Mouse (Mus musculus): ENCODE measurements at regions not wholly inside any gene's neighbourhood (a gene's known extent, or its start where the extent isn't known, plus 50 kb on each side); places are given as distances from the start of the nearest gene placed in this dataset.
A peak's percentile ranks its signal among the peaks of the same experiment; 100 is the strongest.

- Histone ChIP-seq H3K4me2 (ENCODE audit: low read length) (no peak overlapping the region), H3K27me3 (replicated peaks; ENCODE audit: control insufficient read depth, insufficient read depth, low read length) (no peaks in the 10 kb centered on the region), H3K9ac (ENCODE audit: low read length) (no peak overlapping the region), H3K27ac (ENCODE audit: low read depth, low read length) (peak overlapping the region; percentile 35; the same call in 1 of the 2 replicates), H3K9me3 (replicated peaks; ENCODE audit: control insufficient read depth, low read length) (no peaks in the 10 kb centered on the region), H3K4me3 (ENCODE audit: low read depth, low read length) (no peak overlapping the region), H3K36me3 (ENCODE audit: control insufficient read depth, insufficient read depth, low read length) (no peaks in the 10 kb centered on the region), H3K4me1 (ENCODE audit: control insufficient read depth, insufficient read depth, low read length) (no peaks in the 10 kb centered on the region)
- ATAC-seq (peak; percentile 82), DNase-seq (ENCODE audit: low spot score) (peak; percentile 81)
- 66% methylated on average over 6 of the region's 6 CpGs for WGBS
Observed at GRCm38 (mm10) chr4:8421285-8421684, 182.4 kb upstream of the Car8 start.

DNA sequence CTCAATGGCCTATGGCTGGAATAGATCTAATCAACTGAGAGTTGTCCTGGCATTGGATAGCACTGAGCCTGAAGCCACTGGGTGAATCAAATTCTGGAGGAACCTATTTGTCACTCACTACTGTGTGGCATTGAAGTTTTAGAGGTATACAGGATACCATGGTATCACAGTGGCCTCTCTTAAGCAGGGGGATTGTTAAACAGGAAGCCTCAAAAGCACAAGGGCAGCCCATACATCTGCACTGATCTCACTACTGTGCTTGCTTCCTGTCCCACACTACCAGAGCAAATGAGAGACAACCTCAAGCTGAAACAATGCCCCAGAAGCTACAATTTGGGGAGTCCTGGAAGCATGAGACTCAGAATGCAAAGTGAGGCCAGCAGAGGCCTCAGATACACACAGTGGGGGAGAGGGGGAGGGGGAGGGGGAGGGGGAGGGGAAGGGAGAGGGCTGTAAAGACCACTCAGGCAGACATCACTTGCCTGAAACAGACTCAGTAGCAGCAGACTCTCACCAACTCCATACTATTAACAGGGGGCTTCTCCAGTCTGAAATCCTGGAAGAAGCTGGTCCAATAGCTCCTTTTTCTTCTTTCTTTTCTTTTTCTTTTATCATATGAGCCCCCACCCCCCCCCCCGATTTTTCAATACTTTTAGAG lies 179.7 kb upstream of the Car8 start:
- Histone ChIP-seq H3K9me3 (replicated peaks; ENCODE audit: control insufficient read depth, low read length) (no peaks in the 10 kb centered on the region), H3K27me3 (replicated peaks; ENCODE audit: control insufficient read depth, insufficient read depth, low read length) (no peaks in the 10 kb centered on the region), H3K9ac (ENCODE audit: low read length) (no peak overlapping the region), H3K4me2 (ENCODE audit: low read length) (no peak overlapping the region), H3K4me3 (ENCODE audit: low read depth, low read length) (no peak overlapping the region), H3K27ac (ENCODE audit: low read depth, low read length) (no peak overlapping the region), H3K4me1 (ENCODE audit: control insufficient read depth, insufficient read depth, low read length) (no peaks in the 10 kb centered on the region), H3K36me3 (ENCODE audit: control insufficient read depth, insufficient read depth, low read length) (no peaks in the 10 kb centered on the region)
- DNase-seq (ENCODE audit: low spot score) (no peak), ATAC-seq (no peak)
- 43% methylated on average over 1 of the region's 1 CpGs for WGBS

GRCm38 (mm10) chr4:8417821-8418220 lies 179.0 kb upstream of the Car8 start:
- 31% methylated on average over 5 of the region's 5 CpGs for WGBS

GRCm38 (mm10) chr4:8413307-8413706 lies 174.5 kb upstream of the Car8 start:
- Histone ChIP-seq H3K4me2 (ENCODE audit: low read length) (no peak overlapping the region), H3K36me3 (ENCODE audit: control insufficient read depth, insufficient read depth, low read length) (no peaks in the 10 kb centered on the region), H3K27me3 (replicated peaks; ENCODE audit: control insufficient read depth, insufficient read depth, low read length) (no peaks in the 10 kb centered on the region), H3K9ac (ENCODE audit: low read length) (no peak overlapping the region), H3K9me3 (replicated peaks; ENCODE audit: control insufficient read depth, low read length) (no peaks in the 10 kb centered on the region), H3K4me3 (ENCODE audit: low read depth, low read length) (no peak overlapping the region), H3K4me1 (ENCODE audit: control insufficient read depth, insufficient read depth, low read length) (no peaks in the 10 kb centered on the region), H3K27ac (ENCODE audit: low read depth, low read length) (no peak overlapping the region)
- DNase-seq (ENCODE audit: low spot score) (no peak), ATAC-seq (no peak)

More at GRCm38 (mm10) chr4:8417821-8418220, 179.0 kb upstream of the Car8 start:
- no peaks in the 10 kb centered on the region for H3K27me3 ChIP-seq (replicated peaks; ENCODE audit: control insufficient read depth, insufficient read depth, low read length)
- ATAC-seq (no peak), DNase-seq (ENCODE audit: low spot score) (no peak)
- H3K36me3 ChIP-seq (ENCODE audit: control insufficient read depth, insufficient read depth, low read length) = no peaks in the 10 kb centered on the region
- no peak overlapping the region for H3K4me2 ChIP-seq (ENCODE audit: low read length)
- no peak overlapping the region for H3K4me3 ChIP-seq (ENCODE audit: low read depth, low read length)
- H3K9me3 ChIP-seq (replicated peaks; ENCODE audit: control insufficient read depth, low read length) = no peaks in the 10 kb centered on the region
- no peaks in the 10 kb centered on the region for H3K4me1 ChIP-seq (ENCODE audit: control insufficient read depth, insufficient read depth, low read length)
- H3K9ac ChIP-seq (ENCODE audit: low read length) = no peak overlapping the region
- no peak overlapping the region for H3K27ac ChIP-seq (ENCODE audit: low read depth, low read length)

- Histone ChIP-seq H3K36me3 (ENCODE audit: control insufficient read depth, insufficient read depth, low read length) (no peaks in the 10 kb centered on the region), H3K4me1 (ENCODE audit: control insufficient read depth, insufficient read depth, low read length) (no peaks in the 10 kb centered on the region), H3K27me3 (replicated peaks; ENCODE audit: control insufficient read depth, insufficient read depth, low read length) (no peaks in the 10 kb centered on the region), H3K9me3 (replicated peaks; ENCODE audit: control insufficient read depth, low read length) (no peaks in the 10 kb centered on the region), H3K27ac (ENCODE audit: low read depth, low read length) (no peak overlapping the region), H3K4me3 (ENCODE audit: low read depth, low read length) (no peak overlapping the region), H3K4me2 (ENCODE audit: low read length) (no peak overlapping the region), H3K9ac (ENCODE audit: low read length) (no peak overlapping the region)
- WGBS = 81% methylated on average over 2 of the region's 2 CpGs
- DNase-seq (ENCODE audit: low spot score) = no peak
- no peak for ATAC-seq
Observed at GRCm38 (mm10) chr4:8400069-8400468, 161.2 kb upstream of the Car8 start.

- no peaks in the 10 kb centered on the region for H3K4me1 ChIP-seq (ENCODE audit: control insufficient read depth, insufficient read depth, low read length)
- H3K4me3 ChIP-seq (ENCODE audit: low read depth, low read length) = no peak overlapping the region
- no peaks in the 10 kb centered on the region for H3K27me3 ChIP-seq (replicated peaks; ENCODE audit: control insufficient read depth, insufficient read depth, low read length)
- ATAC-seq (no peak), DNase-seq (ENCODE audit: low spot score) (no peak)
- no peaks in the 10 kb centered on the region for H3K36me3 ChIP-seq (ENCODE audit: control insufficient read depth, insufficient read depth, low read length)
- no peak overlapping the region for H3K9ac ChIP-seq (ENCODE audit: low read length)
- H3K9me3 ChIP-seq (replicated peaks; ENCODE audit: control insufficient read depth, low read length) = no peaks in the 10 kb centered on the region
- H3K4me2 ChIP-seq (ENCODE audit: low read length) = no peak overlapping the region
- H3K27ac ChIP-seq (ENCODE audit: low read depth, low read length) = no peak overlapping the region
- 90% methylated on average over 1 of the region's 1 CpGs for WGBS
Observed at GRCm38 (mm10) chr4:8399430-8399829, 160.6 kb upstream of the Car8 start.

- DNase-seq (ENCODE audit: low spot score) (no peak), ATAC-seq (peak; percentile 23; the same call in 1 of the 2 replicates)
- 80% methylated on average over 4 of the region's 4 CpGs for WGBS
- Histone ChIP-seq H3K4me1 (ENCODE audit: control insufficient read depth, insufficient read depth, low read length) (no peaks in the 10 kb centered on the region), H3K36me3 (ENCODE audit: control insufficient read depth, insufficient read depth, low read length) (no peaks in the 10 kb centered on the region), H3K9me3 (replicated peaks; ENCODE audit: control insufficient read depth, low read length) (no peaks in the 10 kb centered on the region), H3K9ac (ENCODE audit: low read length) (no peak overlapping the region), H3K27ac (ENCODE audit: low read depth, low read length) (no peak overlapping the region), H3K4me3 (ENCODE audit: low read depth, low read length) (no peak overlapping the region), H3K4me2 (ENCODE audit: low read length) (no peak overlapping the region), H3K27me3 (replicated peaks; ENCODE audit: control insufficient read depth, insufficient read depth, low read length) (no peaks in the 10 kb centered on the region)
Observed at GRCm38 (mm10) chr4:8398969-8399368, 160.1 kb upstream of the Car8 start.

GRCm38 (mm10) chr4:8383162-8383561 lies 144.3 kb upstream of the Car8 start:
- no peaks in the 10 kb centered on the region for H3K9me3 ChIP-seq (replicated peaks; ENCODE audit: control insufficient read depth, low read length)
- 93% methylated on average over 11 of the region's 11 CpGs for WGBS
- no peak overlapping the region for H3K4me2 ChIP-seq (ENCODE audit: low read length)
- H3K4me3 ChIP-seq (ENCODE audit: low read depth, low read length) = no peak overlapping the region
- H3K36me3 ChIP-seq (ENCODE audit: control insufficient read depth, insufficient read depth, low read length) = no peaks in the 10 kb centered on the region
- no peak overlapping the region for H3K9ac ChIP-seq (ENCODE audit: low read length)
- no peaks in the 10 kb centered on the region; the same call in 1 of the 2 replicates for H3K4me1 ChIP-seq (ENCODE audit: control insufficient read depth, insufficient read depth, low read length)
- H3K27me3 ChIP-seq (replicated peaks; ENCODE audit: control insufficient read depth, insufficient read depth, low read length) = no peaks in the 10 kb centered on the region
- no peak overlapping the region for H3K27ac ChIP-seq (ENCODE audit: low read depth, low read length)
- ATAC-seq = no peak
- DNase-seq (ENCODE audit: low spot score) = no peak

- Histone ChIP-seq H3K4me3 (ENCODE audit: low read depth, low read length) (no peak overlapping the region), H3K27ac (ENCODE audit: low read depth, low read length) (no peak overlapping the region), H3K4me1 (ENCODE audit: control insufficient read depth, insufficient read depth, low read length) (no peaks in the 10 kb centered on the region; the same call in 1 of the 2 replicates), H3K9ac (ENCODE audit: low read length) (no peak overlapping the region), H3K27me3 (replicated peaks; ENCODE audit: control insufficient read depth, insufficient read depth, low read length) (no peaks in the 10 kb centered on the region), H3K9me3 (replicated peaks; ENCODE audit: control insufficient read depth, low read length) (no peaks in the 10 kb centered on the region), H3K36me3 (ENCODE audit: control insufficient read depth, insufficient read depth, low read length) (no peaks in the 10 kb centered on the region), H3K4me2 (ENCODE audit: low read length) (no peak overlapping the region)
- 22% methylated on average over 3 of the region's 3 CpGs for WGBS
- DNase-seq (ENCODE audit: low spot score) = no peak
- ATAC-seq = peak; percentile 69; the same call in 1 of the 2 replicates
Observed at GRCm38 (mm10) chr4:8382125-8382417, 143.2 kb upstream of the Car8 start.

All from forebrain, embryonic 14.5 days (tissue).